Mouse (Mus musculus): ENCODE results near the gene Ankrd49. TPM values are rescaled to one million over a fixed set of nuclear protein-coding genes. Genes with fewer than 3 reads are reported as not detected.

The Ankrd49 gene
- 1 to 10 TPM; 7.7 to 8.2 TPM for total RNA-seq (2021)

- DNase-seq: peak; percentile 96
- intact Hi-C loops (cut with DNase I): no loop called here
Observed at GRCm38 (mm10) chr9:14784039-14785002, at the start of gene Ankrd49, which contains the start of gene Mre11a. Gene Ankrd49 (minus strand): TSS chr9:14784856. Gene Mre11a (plus strand): TSS chr9:14784654.

- intact Hi-C loops (cut with DNase I): no loop called here
- DNase-seq: no peak
Observed at GRCm38 (mm10) chr9:14832046-14832445, 47.4 kb upstream of the Ankrd49 start.

- intact Hi-C loops (cut with DNase I): no loop called here
- DNase-seq: no peak
Observed at GRCm38 (mm10) chr9:14827875-14828274, 43.2 kb upstream of the Ankrd49 start.

- no peak for DNase-seq
- intact Hi-C loops (cut with DNase I): no loop called here
Observed at GRCm38 (mm10) chr9:14824840-14825239, 40.2 kb upstream of the Ankrd49 start.

- intact Hi-C loops (cut with DNase I): no loop called here
Observed at GRCm38 (mm10) chr9:14821396-14821795, 36.7 kb upstream of the Ankrd49 start.

GRCm38 (mm10) chr9:14810111-14810510 is 25.5 kb upstream of the Ankrd49 start:
- DNase-seq: no peak
- intact Hi-C loops (cut with DNase I): no loop called here

More at GRCm38 (mm10) chr9:14821396-14821795, 36.7 kb upstream of the Ankrd49 start:
- DNase-seq: no peak

- intact Hi-C loops (cut with DNase I): no loop called here
- DNase-seq: no peak
Observed at GRCm38 (mm10) chr9:14806786-14807185, 22.1 kb upstream of the Ankrd49 start.

- intact Hi-C loops (cut with DNase I): no loop called here
- DNase-seq: no peak
Observed at GRCm38 (mm10) chr9:14805714-14806113, 21.1 kb upstream of the Ankrd49 start.

GRCm38 (mm10) chr9:14787356-14787755 is 2.7 kb upstream of the Ankrd49 start:
- intact Hi-C loops (cut with DNase I): no loop called here
- no peak for DNase-seq

- intact Hi-C loops (cut with DNase I): no loop called here
- no peak for DNase-seq
Observed at GRCm38 (mm10) chr9:14778341-14778740, 6.3 kb downstream of the Ankrd49 start.

GRCm38 (mm10) chr9:14773813-14774212 is 10.8 kb downstream of the Ankrd49 start:
- DNase-seq: no peak
- intact Hi-C loops (cut with DNase I): loop anchor here (2.0 kb wide), 1 partner anchor 241 kb away; no protein-coding TSS in a partner anchor

GRCm38 (mm10) chr9:14772074-14772473 is 12.6 kb downstream of the Ankrd49 start:
- no peak for DNase-seq
- intact Hi-C loops (cut with DNase I): loop anchor here (2.0 kb wide), 1 partner anchor 243 kb away; no protein-coding TSS in a partner anchor

GRCm38 (mm10) chr9:14770803-14771471 is 13.7 kb downstream of the Ankrd49 start, which contains the start of gene 1700012B09Rik:
Gene 1700012B09Rik (minus strand): TSS chr9:14771030.
- no peak for DNase-seq
- intact Hi-C loops (cut with DNase I): no loop called here

GRCm38 (mm10) chr9:14769811-14770210 is 14.8 kb downstream of the Ankrd49 start:
- DNase-seq: no peak
- intact Hi-C loops (cut with DNase I): no loop called here

- intact Hi-C loops (cut with DNase I): loop anchor here (2.0 kb wide), 1 partner anchor 252 kb away; no protein-coding TSS in a partner anchor
- DNase-seq: peak; percentile 36 to 65
Observed at GRCm38 (mm10) chr9:14764765-14765164, 19.9 kb downstream of the Ankrd49 start.

- no peak for DNase-seq
Observed at GRCm38 (mm10) chr9:14759261-14759660, 25.4 kb downstream of the Ankrd49 start.

GRCm38 (mm10) chr9:14758590-14758989 is 26.1 kb downstream of the Ankrd49 start:
- intact Hi-C loops (cut with DNase I): no loop called here
- no peak for DNase-seq

More at GRCm38 (mm10) chr9:14759261-14759660, 25.4 kb downstream of the Ankrd49 start:
- intact Hi-C loops (cut with DNase I): no loop called here

- intact Hi-C loops (cut with DNase I): no loop called here
Observed at GRCm38 (mm10) chr9:14754469-14754868, 30.2 kb downstream of the Ankrd49 start.

GRCm38 (mm10) chr9:14753947-14754346 is 30.7 kb downstream of the Ankrd49 start:
- intact Hi-C loops (cut with DNase I): no loop called here

More at GRCm38 (mm10) chr9:14754469-14754868, 30.2 kb downstream of the Ankrd49 start:
- DNase-seq: no peak

GRCm38 (mm10) chr9:14752001-14752522 is 32.6 kb downstream of the Ankrd49 start, which contains the start of gene Fut4:
Gene Fut4 (minus strand): TSS chr9:14752393.
- intact Hi-C loops (cut with DNase I): no loop called here
- DNase-seq: peak; percentile 67 to 69

More at GRCm38 (mm10) chr9:14753947-14754346, 30.7 kb downstream of the Ankrd49 start:
- no peak for DNase-seq

Data from heart, postnatal 10 days (tissue).